Mouse (Mus musculus): ENCODE results near the gene Gm3667. TPM values are rescaled to one million over a fixed set of nuclear protein-coding genes. Genes with fewer than 3 reads are reported as not detected.

Gm3667 gene
- not detected for total RNA-seq (2023)

DNA sequence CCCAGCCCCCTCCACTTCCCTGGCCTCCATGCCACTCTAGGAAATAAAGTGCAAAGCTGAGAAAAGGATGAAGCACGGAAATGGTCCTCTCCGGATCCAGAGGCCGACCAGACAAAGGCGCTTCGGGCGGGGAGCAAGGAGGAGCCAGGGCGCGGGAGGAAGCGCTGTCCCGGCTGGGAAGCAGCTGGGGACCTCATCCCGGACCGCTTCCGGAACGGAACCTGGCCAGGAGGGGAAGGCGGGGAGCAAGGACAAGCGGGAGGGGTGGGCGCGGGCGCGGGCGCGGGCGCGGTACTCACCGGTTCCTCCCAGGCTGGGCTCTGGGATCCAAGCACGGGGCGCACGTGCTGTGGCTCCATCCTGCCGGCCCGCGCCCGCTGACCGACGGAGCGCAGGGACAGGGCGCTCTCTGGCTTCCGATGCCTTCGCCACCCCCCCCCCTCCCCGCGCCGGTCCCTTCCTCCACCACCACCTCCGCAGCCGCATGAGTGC, at the start of gene Gm3667:
Gene Gm3667 (minus strand): TSS at position 442 of the 492 bp plus-strand sequence.

DNA sequence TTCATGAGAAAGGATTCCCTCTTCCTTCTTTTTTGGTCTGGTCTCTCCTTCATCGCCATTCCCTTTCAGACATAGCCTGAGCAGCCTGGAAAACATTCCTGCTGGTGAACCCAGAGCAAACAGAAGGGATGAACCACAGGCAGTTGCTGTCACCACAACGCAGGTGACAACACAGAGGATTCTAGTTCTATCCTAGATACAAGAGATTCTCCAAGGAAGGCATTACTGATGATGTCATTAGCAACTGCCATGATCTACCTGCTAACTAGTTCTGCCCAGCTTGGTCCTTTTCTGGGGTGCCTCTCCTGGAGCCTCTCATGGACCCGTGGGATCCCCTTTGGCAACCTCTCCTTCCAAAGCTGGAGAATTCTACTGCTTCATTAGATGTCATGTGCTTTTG, 49.6 kb downstream of the Gm3667 start, which contains the start of gene Gm3642:
Gene Gm3642 (minus strand): TSS at position 101 of the 400 bp plus-strand sequence.

Other genes starting within 250 kb of the Gm3667 start
- gene Gm10251, start 205.8 kb downstream of the Gm3667 start, total RNA-seq (2023): not detected
- gene Gm8050, start 169.7 kb downstream of the Gm3667 start, total RNA-seq (2023): not detected
- gene Gm3636, start 147.6 kb downstream of the Gm3667 start, total RNA-seq (2023): 1 to 10 TPM; 1.0 to 2.0 TPM
- not detected for gene Gm8362, start 115.6 kb downstream of the Gm3667 start, total RNA-seq (2023)
- gene Gm3642, start 49.7 kb downstream of the Gm3667 start, total RNA-seq (2023): not detected
- gene Gm6356, start 83.9 kb upstream of the Gm3667 start, total RNA-seq (2023): not detected
- gene Gm10406, start 137.5 kb upstream of the Gm3667 start, total RNA-seq (2023): not detected
- gene Gm3685, start 155.0 kb upstream of the Gm3667 start, total RNA-seq (2023): not detected
- gene Gm3696, start 210.7 kb upstream of the Gm3667 start, total RNA-seq (2023): not detected
- not detected for gene Gm6676, start 235.4 kb upstream of the Gm3667 start, total RNA-seq (2023)

Data from B cell, adult 67 days (primary cell).